Mouse (Mus musculus): ENCODE results near the gene Mre11a. TPM values are rescaled to one million over a fixed set of nuclear protein-coding genes. Genes with fewer than 3 reads are reported as not detected.
A peak's percentile ranks its signal among the peaks of the same experiment; 100 is the strongest.

The Mre11a gene
- polyA plus RNA-seq (2015; fragmentation: Nextera tagmentation; extraction: Ambion mirVana), result 14.2 and 17.6 TPM in 2 replicates

- under 1% methylated on average over 62 of the region's 62 CpGs for WGBS
- H3K27me3 ChIP-seq, result no peaks in the 10 kb centered on the region
- H3K4me2 ChIP-seq (replicated peaks), result peak within 1 kb of the TSS; percentile 85
- peak within 1 kb of the TSS; percentile 91 for H3K9ac ChIP-seq (replicated peaks)
- H3K36me3 ChIP-seq, result peaks cover 39% of the 10 kb centered on the region
- peak within 1 kb of the TSS; percentile 88 for H3K27ac ChIP-seq
- peak within 1 kb of the TSS; percentile 77 for H3K4me3 ChIP-seq (replicated peaks)
- H3K4me1 ChIP-seq (replicated peaks), result peaks cover 16% of the 10 kb centered on the region
- H3K9me3 ChIP-seq, result no peaks in the 10 kb centered on the region
- peak; percentile 99 for ATAC-seq
These were observed at the start of gene Mre11a, which contains the start of gene Ankrd49 for GRCm38 (mm10) chr9:14784039-14785002. Gene Mre11a (plus strand): TSS chr9:14784654. Gene Ankrd49 (minus strand): TSS chr9:14784856.

DNA sequence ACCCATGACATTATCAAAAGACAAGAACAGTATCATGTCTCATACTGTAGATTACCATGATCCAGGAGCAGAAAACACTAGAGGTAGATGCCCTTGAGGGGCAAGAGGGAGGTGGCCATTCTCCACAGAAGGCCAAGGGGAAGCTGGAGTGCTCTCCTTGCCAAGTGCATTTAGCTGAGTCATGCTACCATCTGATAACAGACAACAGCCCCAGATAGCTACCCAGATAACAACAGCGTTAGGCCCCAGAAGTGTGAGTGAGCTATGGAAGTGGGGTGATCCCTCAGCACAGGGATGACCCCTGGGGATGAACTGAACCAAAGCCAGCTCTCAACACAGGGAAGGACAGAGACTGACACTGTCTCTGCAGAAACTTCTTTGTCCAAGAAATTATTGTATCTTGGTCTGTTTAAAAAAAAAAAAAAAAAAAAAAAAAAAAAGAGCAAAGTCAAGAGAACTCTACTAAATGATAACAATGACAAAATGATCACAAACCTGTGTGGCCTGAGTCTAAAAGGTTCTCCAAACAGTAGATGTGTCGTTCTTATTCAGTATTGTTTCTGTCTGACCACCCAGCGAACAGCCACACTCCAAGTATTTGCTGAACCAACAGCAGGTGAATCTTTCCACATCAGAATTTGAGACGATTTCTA lies 44.8 kb upstream of the Mre11a start:
- 84% methylated on average over 4 of the region's 4 CpGs for WGBS
- Histone ChIP-seq H3K9me3 (no peaks in the 10 kb centered on the region), H3K27me3 (no peaks in the 10 kb centered on the region), H3K27ac (no peak overlapping the region), H3K4me1 (replicated peaks) (no peaks in the 10 kb centered on the region), H3K4me2 (replicated peaks) (no peak overlapping the region), H3K9ac (replicated peaks) (no peak overlapping the region), H3K4me3 (replicated peaks) (no peak overlapping the region), H3K36me3 (no peaks in the 10 kb centered on the region)
- no peak for ATAC-seq

- H3K4me3 ChIP-seq (replicated peaks), result no peak within 1 kb of the TSS
- ATAC-seq, result no peak
- no peak within 1 kb of the TSS for H3K27ac ChIP-seq
- no peaks in the 10 kb centered on the region for H3K4me1 ChIP-seq (replicated peaks)
- no peaks in the 10 kb centered on the region for H3K36me3 ChIP-seq
- H3K4me2 ChIP-seq (replicated peaks), result no peak within 1 kb of the TSS
- H3K9me3 ChIP-seq, result no peaks in the 10 kb centered on the region
- H3K27me3 ChIP-seq, result no peaks in the 10 kb centered on the region
- H3K9ac ChIP-seq (replicated peaks), result no peak within 1 kb of the TSS
- WGBS, result 88% methylated on average over 19 of the region's 19 CpGs
These were observed 44.1 kb upstream of the Mre11a start, which contains the start of gene Piwil4 for GRCm38 (mm10) chr9:14740151-14740924. Gene Piwil4 (minus strand): TSS chr9:14740733.

- Histone ChIP-seq H3K4me2 (replicated peaks) (peak overlapping the region; percentile 84), H3K4me1 (replicated peaks) (peaks cover 14% of the 10 kb centered on the region), H3K27ac (no peak overlapping the region), H3K9ac (replicated peaks) (peak overlapping the region; percentile 68), H3K9me3 (no peaks in the 10 kb centered on the region), H3K27me3 (peaks cover 28% of the 10 kb centered on the region), H3K4me3 (replicated peaks) (peak overlapping the region; percentile 50), H3K36me3 (no peaks in the 10 kb centered on the region)
- 61% methylated on average over 42 of the region's 42 CpGs for WGBS
- ATAC-seq, result peak; percentile 59
These were observed 33.5 kb upstream of the Mre11a start for GRCm38 (mm10) chr9:14750901-14751502.

- peaks cover 28% of the 10 kb centered on the region for H3K27me3 ChIP-seq
- peak; percentile 87 for ATAC-seq
- peaks cover 14% of the 10 kb centered on the region for H3K4me1 ChIP-seq (replicated peaks)
- H3K9me3 ChIP-seq, result no peaks in the 10 kb centered on the region
- peak overlapping the region; percentile 32; the same call in 1 of the 2 replicates for H3K27ac ChIP-seq
- no peaks in the 10 kb centered on the region for H3K36me3 ChIP-seq
- H3K4me2 ChIP-seq (replicated peaks), result peak overlapping the region; percentile 84
- H3K4me3 ChIP-seq (replicated peaks), result peak overlapping the region; percentile 50
- peak overlapping the region; percentile 68 for H3K9ac ChIP-seq (replicated peaks)
- 1% methylated on average over 50 of the region's 50 CpGs for WGBS
These were observed 32.9 kb upstream of the Mre11a start for GRCm38 (mm10) chr9:14751503-14752000.

DNA sequence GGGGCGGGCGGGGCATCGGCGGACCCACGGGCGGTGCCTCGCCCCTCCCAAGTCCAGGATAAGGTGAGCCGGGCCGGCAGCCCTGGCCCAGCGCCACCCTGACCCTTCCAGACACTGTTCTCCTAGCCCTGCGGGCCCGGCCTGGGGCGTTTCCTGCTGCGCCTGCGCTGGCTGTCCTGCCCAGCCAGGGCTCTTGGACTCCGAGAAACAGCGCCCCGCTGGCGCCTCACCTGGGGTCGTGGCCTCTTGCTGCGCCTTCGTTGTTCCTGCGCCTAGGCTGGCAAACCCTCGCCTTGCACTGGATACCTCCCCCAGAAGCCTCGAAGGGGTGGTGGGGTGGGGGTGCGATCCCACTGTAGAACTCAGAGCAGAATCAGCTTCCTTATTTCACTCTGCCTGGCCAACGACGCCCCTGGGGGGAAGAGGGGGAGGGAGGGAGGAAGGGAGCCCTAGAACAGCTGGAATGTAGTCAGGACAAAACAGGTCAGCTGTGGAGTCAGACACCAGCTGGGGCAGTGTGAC lies 32.4 kb upstream of the Mre11a start, which contains the start of gene Fut4:
TSS of gene Fut4 (minus strand) at position 393 of the 522 bp plus-strand sequence.
- Histone ChIP-seq H3K27ac (peak within 1 kb of the TSS; percentile 32; the same call in 1 of the 2 replicates), H3K4me3 (replicated peaks) (peak within 1 kb of the TSS; percentile 50), H3K27me3 (peaks cover 28% of the 10 kb centered on the region), H3K9ac (replicated peaks) (peak within 1 kb of the TSS; percentile 68), H3K9me3 (no peaks in the 10 kb centered on the region), H3K36me3 (no peaks in the 10 kb centered on the region), H3K4me1 (replicated peaks) (peaks cover 14% of the 10 kb centered on the region), H3K4me2 (replicated peaks) (peak within 1 kb of the TSS; percentile 84)
- 2% methylated on average over 25 of the region's 28 CpGs for WGBS
- ATAC-seq, result peak; percentile 86

DNA sequence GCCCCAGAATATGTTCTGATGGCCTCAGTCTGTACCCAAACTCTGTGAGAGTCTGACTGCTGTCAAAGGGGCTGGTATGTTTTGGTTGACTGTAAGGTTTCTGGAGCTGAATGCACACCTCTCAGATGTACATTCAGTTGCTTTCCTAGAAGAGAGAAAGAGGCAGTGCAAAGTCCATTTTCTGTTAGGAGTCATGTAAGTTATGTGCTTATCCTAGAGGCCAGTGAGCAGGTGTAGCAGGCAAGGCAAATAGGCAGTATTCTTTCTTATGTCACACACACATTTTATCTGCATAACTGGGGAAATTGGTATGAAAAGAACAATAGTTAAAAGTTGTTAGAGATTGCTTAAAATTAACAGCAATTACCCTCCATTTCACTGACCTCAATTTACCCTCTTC lies 30.5 kb upstream of the Mre11a start:
- no peak overlapping the region for H3K27ac ChIP-seq
- H3K9ac ChIP-seq (replicated peaks), result no peak overlapping the region
- no peak for ATAC-seq
- no peak overlapping the region for H3K4me2 ChIP-seq (replicated peaks)
- H3K4me1 ChIP-seq (replicated peaks), result peaks cover 14% of the 10 kb centered on the region
- peaks cover 28% of the 10 kb centered on the region for H3K27me3 ChIP-seq
- H3K4me3 ChIP-seq (replicated peaks), result no peak overlapping the region
- no peaks in the 10 kb centered on the region for H3K9me3 ChIP-seq
- no peaks in the 10 kb centered on the region for H3K36me3 ChIP-seq

DNA sequence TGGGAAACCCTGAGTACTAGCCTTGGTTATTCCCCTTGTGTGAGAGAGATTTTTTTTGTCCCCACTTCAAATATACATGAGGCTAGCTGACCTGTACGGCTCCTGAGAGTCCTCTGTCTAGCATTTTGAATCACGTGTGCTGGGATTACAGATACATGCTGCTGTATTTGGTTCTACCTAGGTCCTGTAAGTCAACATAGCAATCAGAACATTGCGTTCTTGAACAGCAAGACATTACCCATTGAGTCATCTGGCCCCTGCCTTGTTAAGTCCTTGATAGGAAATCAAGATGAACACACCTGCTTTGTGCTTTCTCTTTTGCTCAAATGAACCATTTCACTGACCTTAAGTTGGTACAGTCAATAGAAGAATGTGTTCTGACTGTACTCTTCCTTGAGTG lies 30.0 kb upstream of the Mre11a start:
- Histone ChIP-seq H3K36me3 (no peaks in the 10 kb centered on the region), H3K4me2 (replicated peaks) (no peak overlapping the region), H3K27me3 (peaks cover 27% of the 10 kb centered on the region), H3K4me1 (replicated peaks) (peaks cover 14% of the 10 kb centered on the region), H3K4me3 (replicated peaks) (no peak overlapping the region), H3K27ac (no peak overlapping the region), H3K9ac (replicated peaks) (no peak overlapping the region), H3K9me3 (no peaks in the 10 kb centered on the region)
- ATAC-seq, result no peak
- WGBS, result 87% methylated on average over 3 of the region's 3 CpGs

- no peaks in the 10 kb centered on the region for H3K27me3 ChIP-seq
- H3K9ac ChIP-seq (replicated peaks), result no peak overlapping the region
- no peaks in the 10 kb centered on the region for H3K9me3 ChIP-seq
- ATAC-seq, result no peak
- no peak overlapping the region for H3K4me3 ChIP-seq (replicated peaks)
- no peaks in the 10 kb centered on the region for H3K4me1 ChIP-seq (replicated peaks)
- H3K36me3 ChIP-seq, result no peaks in the 10 kb centered on the region
- H3K4me2 ChIP-seq (replicated peaks), result no peak overlapping the region
- H3K27ac ChIP-seq, result no peak overlapping the region
- WGBS, result 80% methylated on average over 7 of the region's 7 CpGs
These were observed 25.9 kb upstream of the Mre11a start for GRCm38 (mm10) chr9:14758590-14758989.

- Histone ChIP-seq H3K27ac (no peak overlapping the region), H3K36me3 (no peaks in the 10 kb centered on the region), H3K4me3 (replicated peaks) (no peak overlapping the region), H3K4me2 (replicated peaks) (no peak overlapping the region), H3K4me1 (replicated peaks) (no peaks in the 10 kb centered on the region), H3K27me3 (no peaks in the 10 kb centered on the region), H3K9ac (replicated peaks) (no peak overlapping the region), H3K9me3 (no peaks in the 10 kb centered on the region)
- ATAC-seq, result no peak
These were observed 25.2 kb upstream of the Mre11a start for GRCm38 (mm10) chr9:14759261-14759660.

GRCm38 (mm10) chr9:14764765-14765164 lies 19.7 kb upstream of the Mre11a start:
- ATAC-seq, result peak; percentile 67; the same call in 1 of the 2 replicates
- H3K27me3 ChIP-seq, result no peaks in the 10 kb centered on the region
- no peak overlapping the region for H3K4me2 ChIP-seq (replicated peaks)
- H3K9me3 ChIP-seq, result no peaks in the 10 kb centered on the region
- H3K4me1 ChIP-seq (replicated peaks), result peaks cover 11% of the 10 kb centered on the region
- no peak overlapping the region for H3K4me3 ChIP-seq (replicated peaks)
- no peak overlapping the region for H3K9ac ChIP-seq (replicated peaks)
- H3K36me3 ChIP-seq, result no peaks in the 10 kb centered on the region
- H3K27ac ChIP-seq, result no peak overlapping the region
- 26% methylated on average over 7 of the region's 7 CpGs for WGBS
